Comparison of ENCODE assay signal across 8 mouse cellular contexts in genomic region chr6:124925941-124926340, GRCm38 (mm10). TPM values are rescaled to one million over a fixed set of nuclear protein-coding genes. Genes with fewer than 3 reads are reported as not detected.
DNase-seq lines count a peak whose midpoint lies in the region; ATAC-seq and TF ChIP-seq lines count a peak whose summit lies in the region.
"Had no signal": no experiment of that assay in that cellular context is flagged by ENCODE, and none has a peak within 500 bp of the region (broad histone marks: within the 10 kb centered on the region; RNA-seq: fewer than 3 reads in every experiment).

No protein-coding gene starts in this region.

- H3K36me3 ChIP-seq in embryonic facial prominence, embryonic 12.5 days, result no peaks in the 10 kb centered on the region
- H3K36me3 ChIP-seq in kidney, embryonic 16.5 days (ENCODE audit: insufficient read depth, low read length), result no peaks in the 10 kb centered on the region
- H3K36me3 ChIP-seq in lung, embryonic 14.5 days (ENCODE audit: insufficient read depth), result no peaks in the 10 kb centered on the region
- H3K36me3 ChIP-seq in midbrain, postnatal 0 days (ENCODE audit: insufficient read depth, low read length), result no peaks in the 10 kb centered on the region
- no peaks in the 10 kb centered on the region for H3K36me3 ChIP-seq in hindbrain, embryonic 14.5 days (replicated peaks; ENCODE audit: control insufficient read depth, insufficient read depth)

- whole genome bisulfite sequencing in embryonic facial prominence, embryonic 12.5 days, result 44% methylated on average over 5 of the region's 5 CpGs
- WGBS in kidney, embryonic 16.5 days, result 31% methylated on average over 5 of the region's 5 CpGs
- WGBS in lung, embryonic 14.5 days, result 15% methylated on average over 5 of the region's 5 CpGs
- WGBS in midbrain, postnatal 0 days, result 51% methylated on average over 5 of the region's 5 CpGs
- 57% methylated on average over 5 of the region's 5 CpGs for WGBS in hindbrain, embryonic 14.5 days

- no peaks in the 10 kb centered on the region for H3K9me3 ChIP-seq in embryonic facial prominence, embryonic 12.5 days
- H3K9me3 ChIP-seq in kidney, embryonic 16.5 days (ENCODE audit: low read length), result no peaks in the 10 kb centered on the region
- no peaks in the 10 kb centered on the region for H3K9me3 ChIP-seq in lung, embryonic 14.5 days (ENCODE audit: low read depth, low read length)
- H3K9me3 ChIP-seq in midbrain, postnatal 0 days (ENCODE audit: low read length), result no peaks in the 10 kb centered on the region
- H3K9me3 ChIP-seq in hindbrain, embryonic 14.5 days (ENCODE audit: control insufficient read depth, low read length), result no peaks in the 10 kb centered on the region

- no peak overlapping the region for H3K4me2 ChIP-seq in embryonic facial prominence, embryonic 12.5 days (replicated peaks)
- H3K4me2 ChIP-seq in kidney, embryonic 16.5 days (replicated peaks; ENCODE audit: low read depth, low read length), result peak overlapping the region; percentile 35
- H3K4me2 ChIP-seq in lung, embryonic 14.5 days, result peak overlapping the region; percentile 53
- no peak overlapping the region for H3K4me2 ChIP-seq in midbrain, postnatal 0 days (ENCODE audit: low read depth, low read length, poor library complexity, severe bottlenecking)
- no peak overlapping the region for H3K4me2 ChIP-seq in hindbrain, embryonic 14.5 days (replicated peaks)

- no peak overlapping the region for H3K4me3 ChIP-seq in embryonic facial prominence, embryonic 12.5 days
- peak overlapping the region; percentile 12 for H3K4me3 ChIP-seq in kidney, embryonic 16.5 days (ENCODE audit: low read length)
- 0 out of 2 replicates have a peak overlapping the region, but pooled peaks have one; percentile 10 for H3K4me3 ChIP-seq in lung, embryonic 14.5 days (ENCODE audit: low read depth, low read length)
- H3K4me3 ChIP-seq in midbrain, postnatal 0 days (ENCODE audit: low read depth, low read length), result no peak overlapping the region
- H3K4me3 ChIP-seq in hindbrain, embryonic 14.5 days (replicated peaks; ENCODE audit: low read length), result no peak overlapping the region

- no peaks in the 10 kb centered on the region for H3K27me3 ChIP-seq in embryonic facial prominence, embryonic 12.5 days
- H3K27me3 ChIP-seq in kidney, embryonic 16.5 days (ENCODE audit: insufficient read depth, low read length), result no peaks in the 10 kb centered on the region
- H3K27me3 ChIP-seq in lung, embryonic 14.5 days (ENCODE audit: insufficient read depth, low read length), result no peaks in the 10 kb centered on the region
- H3K27me3 ChIP-seq in midbrain, postnatal 0 days (ENCODE audit: insufficient read depth, low read length), result no peaks in the 10 kb centered on the region
- H3K27me3 ChIP-seq in hindbrain, embryonic 14.5 days (ENCODE audit: control insufficient read depth, insufficient read depth, low read length), result no peaks in the 10 kb centered on the region

- peak; percentile 78 for DNase-seq in NIH3T3 (ENCODE audit: low read depth)
- DNase-seq in lung, embryonic 14.5 days, result peak; percentile 94
- no peak for DNase-seq in midbrain, postnatal 0 days (ENCODE audit: low spot score)
- no peak for DNase-seq in cerebellum, postnatal 25 days
- no peak for DNase-seq in hindbrain, embryonic 14.5 days (ENCODE audit: low spot score)
- DNase-seq: thymus, adult 2 months had no signal

- TF ChIP-seq CTCF in lung, embryonic 14.5 days (IDR thresholded peaks at IDR 0.05; ENCODE audit: low read depth), result 0 out of 2 replicates have a peak, but pooled peaks have one; percentile 7
- no peak for TF ChIP-seq CTCF in midbrain, postnatal 0 days (IDR thresholded peaks at IDR 0.05)

- peak overlapping the region; percentile 4; the same call in 1 of the 2 replicates for H3K27ac ChIP-seq in embryonic facial prominence, embryonic 12.5 days
- peak overlapping the region; percentile 81 for H3K27ac ChIP-seq in kidney, embryonic 16.5 days (ENCODE audit: low read length)
- H3K27ac ChIP-seq in lung, embryonic 14.5 days (ENCODE audit: low read depth), result peak overlapping the region; percentile 93
- H3K27ac ChIP-seq in midbrain, postnatal 0 days (ENCODE audit: low read depth, low read length), result no peak overlapping the region
- no peak overlapping the region for H3K27ac ChIP-seq in hindbrain, embryonic 14.5 days

- no peak for ATAC-seq in embryonic facial prominence, embryonic 12.5 days (ENCODE audit: insufficient number of reproducible peaks, insufficient read depth, low FRiP score, low TSS enrichment)
- no peak for ATAC-seq in kidney, embryonic 16.5 days (ENCODE audit: low FRiP score, low TSS enrichment)
- ATAC-seq in lung, embryonic 14.5 days (ENCODE audit: insufficient read depth), result peak; percentile 58
- no peak for ATAC-seq in midbrain, postnatal 0 days (ENCODE audit: low FRiP score)
- ATAC-seq in hindbrain, embryonic 14.5 days (ENCODE audit: low FRiP score), result no peak

- H3K9ac ChIP-seq in embryonic facial prominence, embryonic 12.5 days, result no peak overlapping the region
- H3K9ac ChIP-seq in kidney, embryonic 16.5 days (replicated peaks; ENCODE audit: low read length), result peak overlapping the region; percentile 33; the same call in 1 of the 2 replicates
- H3K9ac ChIP-seq in lung, embryonic 14.5 days, result peak overlapping the region; percentile 20
- no peak overlapping the region for H3K9ac ChIP-seq in midbrain, postnatal 0 days (replicated peaks; ENCODE audit: low read length, poor library complexity, severe bottlenecking)
- H3K9ac ChIP-seq in hindbrain, embryonic 14.5 days, result no peak overlapping the region

- peaks cover 17% of the 10 kb centered on the region for H3K4me1 ChIP-seq in embryonic facial prominence, embryonic 12.5 days
- H3K4me1 ChIP-seq in kidney, embryonic 16.5 days (ENCODE audit: insufficient read depth, low read length), result peaks cover 31% of the 10 kb centered on the region
- peaks cover 25% of the 10 kb centered on the region for H3K4me1 ChIP-seq in lung, embryonic 14.5 days (ENCODE audit: insufficient read depth)
- no peaks in the 10 kb centered on the region for H3K4me1 ChIP-seq in midbrain, postnatal 0 days (ENCODE audit: insufficient read depth, low read length)
- peaks cover 9% of the 10 kb centered on the region for H3K4me1 ChIP-seq in hindbrain, embryonic 14.5 days (replicated peaks; ENCODE audit: control insufficient read depth, insufficient read depth, low read length)

RNA-seq across cellular contexts. Expression of gene Mlf2, which starts 5.2 kb away (rescaled TPM):
- 419 and 427 TPM in 2 replicates for polyA plus RNA-seq in embryonic facial prominence, embryonic 12.5 days (2016; fragmentation: Nextera tagmentation; extraction: Ambion mirVana)
- 366 and 380 TPM in 2 replicates for polyA plus RNA-seq in kidney, embryonic 16.5 days (2015; fragmentation: Nextera tagmentation; extraction: Ambion mirVana)
- polyA plus RNA-seq in lung, embryonic 14.5 days (2014; fragmentation: Nextera tagmentation; extraction: Ambion mirVana), result 390 and 401 TPM in 2 replicates
- total RNA-seq in midbrain, postnatal 0 days (2014; rRNA removed), result 512 and 647 TPM in 2 replicates
- polyA plus RNA-seq in midbrain, postnatal 0 days (2015; fragmentation: Nextera tagmentation; extraction: Ambion mirVana), result 628 and 643 TPM in 2 replicates
- polyA plus RNA-seq in hindbrain, embryonic 14.5 days (2014; fragmentation: Nextera tagmentation; extraction: Ambion mirVana), result 577 and 614 TPM in 2 replicates

RNA-seq across cellular contexts. Expression of gene Ptms, which starts 6.0 kb away (rescaled TPM):
- polyA plus RNA-seq in embryonic facial prominence, embryonic 12.5 days (2016; fragmentation: Nextera tagmentation; extraction: Ambion mirVana), result 390 and 395 TPM in 2 replicates
- polyA plus RNA-seq in kidney, embryonic 16.5 days (2015; fragmentation: Nextera tagmentation; extraction: Ambion mirVana), result 269 and 274 TPM in 2 replicates
- 377 and 442 TPM in 2 replicates for polyA plus RNA-seq in lung, embryonic 14.5 days (2014; fragmentation: Nextera tagmentation; extraction: Ambion mirVana)
- 814 and 944 TPM in 2 replicates for total RNA-seq in midbrain, postnatal 0 days (2014; rRNA removed)
- polyA plus RNA-seq in midbrain, postnatal 0 days (2015; fragmentation: Nextera tagmentation; extraction: Ambion mirVana), result 810 TPM in 2 replicates
- polyA plus RNA-seq in hindbrain, embryonic 14.5 days (2014; fragmentation: Nextera tagmentation; extraction: Ambion mirVana), result 674 and 707 TPM in 2 replicates

RNA-seq across cellular contexts. Expression of gene Lag3, which starts 14.4 kb away (rescaled TPM):
- 3.1 and 4.1 TPM in 2 replicates for polyA plus RNA-seq in embryonic facial prominence, embryonic 12.5 days (2016; fragmentation: Nextera tagmentation; extraction: Ambion mirVana)
- 1.3 and 2.6 TPM in 2 replicates for polyA plus RNA-seq in kidney, embryonic 16.5 days (2015; fragmentation: Nextera tagmentation; extraction: Ambion mirVana)
- polyA plus RNA-seq in lung, embryonic 14.5 days (2014; fragmentation: Nextera tagmentation; extraction: Ambion mirVana), result 1.4 and 2.2 TPM in 2 replicates
- 1.1 and 2.1 TPM in 2 replicates for total RNA-seq in midbrain, postnatal 0 days (2014; rRNA removed)
- 2.8 and 3.5 TPM in 2 replicates for polyA plus RNA-seq in midbrain, postnatal 0 days (2015; fragmentation: Nextera tagmentation; extraction: Ambion mirVana)
- 2.1 and 2.8 TPM in 2 replicates for polyA plus RNA-seq in hindbrain, embryonic 14.5 days (2014; fragmentation: Nextera tagmentation; extraction: Ambion mirVana)

RNA-seq across cellular contexts. Expression of gene Cd4, which starts 37.9 kb away (rescaled TPM):
- 0.09 and 0.39 TPM in 2 replicates for polyA plus RNA-seq in embryonic facial prominence, embryonic 12.5 days (2016; fragmentation: Nextera tagmentation; extraction: Ambion mirVana)
- 0.10 and 0.28 TPM in 2 replicates for polyA plus RNA-seq in kidney, embryonic 16.5 days (2015; fragmentation: Nextera tagmentation; extraction: Ambion mirVana)
- polyA plus RNA-seq in lung, embryonic 14.5 days (2014; fragmentation: Nextera tagmentation; extraction: Ambion mirVana), result 0.11 TPM in 1 of 2 replicates, not detected in the other
- total RNA-seq in midbrain, postnatal 0 days (2014; rRNA removed), result 0.19 and 2.8 TPM in 2 replicates
- 0.25 and 0.58 TPM in 2 replicates for polyA plus RNA-seq in midbrain, postnatal 0 days (2015; fragmentation: Nextera tagmentation; extraction: Ambion mirVana)
- polyA plus RNA-seq in hindbrain, embryonic 14.5 days (2014; fragmentation: Nextera tagmentation; extraction: Ambion mirVana), result 0.27 and 0.35 TPM in 2 replicates

RNA-seq across cellular contexts. Expression of gene Cops7a, which starts 39.4 kb away (rescaled TPM):
- 119 and 121 TPM in 2 replicates for polyA plus RNA-seq in embryonic facial prominence, embryonic 12.5 days (2016; fragmentation: Nextera tagmentation; extraction: Ambion mirVana)
- polyA plus RNA-seq in kidney, embryonic 16.5 days (2015; fragmentation: Nextera tagmentation; extraction: Ambion mirVana), result 178 and 179 TPM in 2 replicates
- polyA plus RNA-seq in lung, embryonic 14.5 days (2014; fragmentation: Nextera tagmentation; extraction: Ambion mirVana), result 147 and 155 TPM in 2 replicates
- 108 and 131 TPM in 2 replicates for total RNA-seq in midbrain, postnatal 0 days (2014; rRNA removed)
- 92.3 and 97.1 TPM in 2 replicates for polyA plus RNA-seq in midbrain, postnatal 0 days (2015; fragmentation: Nextera tagmentation; extraction: Ambion mirVana)
- 92.4 and 93.1 TPM in 2 replicates for polyA plus RNA-seq in hindbrain, embryonic 14.5 days (2014; fragmentation: Nextera tagmentation; extraction: Ambion mirVana)

Comparison
In these comparisons a context has a peak if more than half of its experiments do, and no peak if none do; other contexts are left out.
1. DNase-seq: peak in NIH3T3 (single experiment) and lung, embryonic 14.5 days (single experiment); none in midbrain, postnatal 0 days (single experiment), cerebellum, postnatal 25 days (0 of 2) and hindbrain, embryonic 14.5 days (single experiment).
2. H3K27ac ChIP-seq: peak in embryonic facial prominence, embryonic 12.5 days (single experiment), kidney, embryonic 16.5 days (single experiment) and lung, embryonic 14.5 days (single experiment); none in midbrain, postnatal 0 days (single experiment) and hindbrain, embryonic 14.5 days (single experiment).
3. H3K4me2 ChIP-seq: peak in kidney, embryonic 16.5 days (single experiment) and lung, embryonic 14.5 days (single experiment); none in embryonic facial prominence, embryonic 12.5 days (single experiment), midbrain, postnatal 0 days (single experiment) and hindbrain, embryonic 14.5 days (single experiment).
4. H3K4me3 ChIP-seq: peak in kidney, embryonic 16.5 days (single experiment) and lung, embryonic 14.5 days (single experiment); none in embryonic facial prominence, embryonic 12.5 days (single experiment), midbrain, postnatal 0 days (single experiment) and hindbrain, embryonic 14.5 days (single experiment).
5. H3K9ac ChIP-seq: peak in kidney, embryonic 16.5 days (single experiment) and lung, embryonic 14.5 days (single experiment); none in embryonic facial prominence, embryonic 12.5 days (single experiment), midbrain, postnatal 0 days (single experiment) and hindbrain, embryonic 14.5 days (single experiment).